Mouse (Mus musculus) ES-Bruce4 (cell line): ENCODE results near the gene Rhbdd1. TPM values are rescaled to one million over a fixed set of nuclear protein-coding genes. Genes with fewer than 3 reads are reported as not detected.

ENCODE experiments used
- H3K27ac ChIP-seq: 2 replicates; pipeline ENCODE4 v1.5.1; 2012; ENCODE audit warnings: low read length, inconsistent platforms; ENCODE audit not compliant: insufficient read depth
- H3K27me3 ChIP-seq: 2 replicates; pipeline ENCODE4 v1.6.1; 2012; ENCODE audit warnings: mild to moderate bottlenecking, low read length, inconsistent platforms; ENCODE audit not compliant: control insufficient read depth, poor library complexity, insufficient read depth, severe bottlenecking
- H3K36me3 ChIP-seq: 2 replicates; pipeline ENCODE4 v1.6.1; 2012; ENCODE audit warnings: inconsistent platforms, mild to moderate bottlenecking, low read length, moderate library complexity; ENCODE audit not compliant: control insufficient read depth, poor library complexity, insufficient read depth, severe bottlenecking
- H3K4me1 ChIP-seq: one replicate; pipeline ENCODE4 v1.8.1; 2011; ENCODE audit warnings: low read length; ENCODE audit not compliant: control insufficient read depth, insufficient read depth
- H3K4me3 ChIP-seq: 2 replicates; pipeline ENCODE4 v1.5.1; 2011; ENCODE audit warnings: low read depth, mild to moderate bottlenecking, low read length
- H3K9ac ChIP-seq: 2 replicates; pipeline ENCODE4 v1.6.1; 2012; ENCODE audit warnings: low read depth, mild to moderate bottlenecking, inconsistent platforms; ENCODE audit not compliant: poor library complexity, severe bottlenecking
- H3K9me3 ChIP-seq: replicated peaks from 2 replicates; pipeline ENCODE4 v1.6.1; 2012; ENCODE audit warnings: mild to moderate bottlenecking, low read length, inconsistent platforms; ENCODE audit not compliant: control insufficient read depth, poor library complexity, insufficient read depth, severe bottlenecking
- CTCF ChIP-seq: IDR thresholded peaks from one replicate; pipeline ENCODE4 v1.8.1; 2011; ENCODE audit warnings: low read depth, low read length
- EP300 ChIP-seq: IDR thresholded peaks from 2 replicates; pipeline ENCODE4 v1.6.1; 2011; ENCODE audit warnings: low read depth, low read length; ENCODE audit not compliant: insufficient read depth
- POLR2A ChIP-seq: IDR thresholded peaks from one replicate; pipeline ENCODE4 v1.8.1; 2011; ENCODE audit warnings: low read length; ENCODE audit not compliant: insufficient read depth
- polyA plus RNA-seq: library from polyadenylated mRNA; stranded (reverse); fragments of >200 nt; gene quantifications from 2 replicates; pipeline ENCODE4 v1.2.4, GENCODE M21; 2011; ENCODE audit warnings: low read depth; ENCODE audit not compliant: missing spikeins, insufficient read depth, insufficient read length

Gene Rhbdd1
- polyA plus RNA-seq, 1 experiment = 21.4 TPM

GRCm38 (mm10) chr1:82334506-82334905 is 18.3 kb downstream of the Rhbdd1 start:
- no peaks in the 10 kb centered on the region for H3K4me1 ChIP-seq
- no peak overlapping the region for H3K9ac ChIP-seq
- H3K4me3 ChIP-seq = no peak overlapping the region
- no peaks in the 10 kb centered on the region for H3K9me3 ChIP-seq
- H3K27ac ChIP-seq = no peak overlapping the region
- H3K27me3 ChIP-seq = no peaks in the 10 kb centered on the region
- no peaks in the 10 kb centered on the region for H3K36me3 ChIP-seq
- no peak for TF ChIP-seq CTCF
- no peak for TF ChIP-seq EP300
- no peak for TF ChIP-seq POLR2A

- no peaks in the 10 kb centered on the region for H3K36me3 ChIP-seq
- no peak overlapping the region for H3K4me3 ChIP-seq
- H3K9me3 ChIP-seq = peaks cover 17% of the 10 kb centered on the region
- no peaks in the 10 kb centered on the region for H3K27me3 ChIP-seq
- no peak for TF ChIP-seq POLR2A
- TF ChIP-seq EP300 = no peak
- TF ChIP-seq CTCF = no peak
- H3K9ac ChIP-seq = no peak overlapping the region
- H3K27ac ChIP-seq = no peak overlapping the region
- H3K4me1 ChIP-seq = no peaks in the 10 kb centered on the region
Observed at GRCm38 (mm10) chr1:82353089-82353488, 36.8 kb downstream of the Rhbdd1 start.

- peaks cover 17% of the 10 kb centered on the region for H3K9me3 ChIP-seq
- no peaks in the 10 kb centered on the region for H3K36me3 ChIP-seq
- no peaks in the 10 kb centered on the region for H3K27me3 ChIP-seq
- no peak overlapping the region for H3K4me3 ChIP-seq
- no peaks in the 10 kb centered on the region for H3K4me1 ChIP-seq
- TF ChIP-seq POLR2A = no peak
- TF ChIP-seq CTCF = no peak
- TF ChIP-seq EP300 = no peak
- no peak overlapping the region for H3K9ac ChIP-seq
- no peak overlapping the region for H3K27ac ChIP-seq
Observed at GRCm38 (mm10) chr1:82353755-82354154, 37.5 kb downstream of the Rhbdd1 start.

GRCm38 (mm10) chr1:82358871-82359647 is 42.8 kb downstream of the Rhbdd1 start:
- no peak overlapping the region for H3K27ac ChIP-seq

GRCm38 (mm10) chr1:82359648-82360026 is 43.4 kb downstream of the Rhbdd1 start:
- no peaks in the 10 kb centered on the region for H3K4me1 ChIP-seq
- H3K4me3 ChIP-seq = no peak overlapping the region
- H3K36me3 ChIP-seq = no peaks in the 10 kb centered on the region
- no peak overlapping the region for H3K9ac ChIP-seq
- TF ChIP-seq POLR2A = no peak
- no peak for TF ChIP-seq EP300
- TF ChIP-seq CTCF = no peak
- H3K9me3 ChIP-seq = no peaks in the 10 kb centered on the region
- no peak overlapping the region for H3K27ac ChIP-seq
- no peaks in the 10 kb centered on the region for H3K27me3 ChIP-seq

More at GRCm38 (mm10) chr1:82358871-82359647, 42.8 kb downstream of the Rhbdd1 start:
- Histone ChIP-seq H3K9me3 (no peaks in the 10 kb centered on the region), H3K9ac (no peak overlapping the region), H3K27me3 (no peaks in the 10 kb centered on the region), H3K4me3 (no peak overlapping the region), H3K4me1 (no peaks in the 10 kb centered on the region), H3K36me3 (no peaks in the 10 kb centered on the region)
- TF ChIP-seq CTCF (no peak), EP300 (no peak), POLR2A (no peak)

- no peak for TF ChIP-seq POLR2A
- TF ChIP-seq EP300 = no peak
- no peak for TF ChIP-seq CTCF
- H3K36me3 ChIP-seq = no peaks in the 10 kb centered on the region
- H3K9me3 ChIP-seq = no peaks in the 10 kb centered on the region
- H3K9ac ChIP-seq = no peak overlapping the region
- H3K27ac ChIP-seq = no peak overlapping the region
- no peaks in the 10 kb centered on the region for H3K27me3 ChIP-seq
- H3K4me3 ChIP-seq = no peak overlapping the region
- no peaks in the 10 kb centered on the region for H3K4me1 ChIP-seq
Observed at GRCm38 (mm10) chr1:82361240-82361639, 45.0 kb downstream of the Rhbdd1 start.
